Mouse (Mus musculus) T-helper 17 cell (primary cell): ENCODE measurements around the gene Cyp24a1.

Experiments used
- in situ Hi-C, 2 experiments: fragments of 300-600 bp; cut with MboI, MseI; formaldehyde crosslinking; loops; 1 replicate in 1 of 2; 2 replicates in 1 of 2; pipeline ENCODE4 v1.15.1; 2025; ENCODE audit warnings: high pct_unique_total_duplicates in 2 of 2

The Cyp24a1 gene

DNA sequence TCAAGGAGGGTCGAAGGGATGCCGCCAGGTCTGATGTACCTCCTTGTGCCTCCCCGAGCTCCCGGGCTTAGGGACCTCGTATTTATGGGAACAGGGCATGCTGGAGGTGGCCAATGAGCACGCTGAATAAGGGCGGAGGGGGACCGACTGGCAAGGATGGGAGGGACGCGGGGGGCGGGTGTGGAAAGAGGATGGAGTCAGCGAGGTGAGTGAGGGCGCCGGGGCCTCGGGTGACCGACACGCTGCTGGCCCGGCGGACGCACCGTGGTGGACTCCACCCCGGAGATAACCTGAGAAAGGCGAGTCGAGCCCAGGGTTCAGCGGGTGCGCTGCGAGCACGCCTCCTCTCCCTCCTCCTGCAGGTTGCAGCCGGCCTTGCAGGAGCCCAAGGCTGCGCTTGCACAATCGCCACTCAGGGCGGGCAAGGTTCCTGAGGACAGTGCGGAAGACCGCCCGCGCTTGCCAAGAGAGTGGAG is at the start of gene Cyp24a1:
Cyp24a1 (minus strand) TSS at position 55 of the 476 bp plus-strand sequence.
- in situ Hi-C loops: no loop called here

DNA sequence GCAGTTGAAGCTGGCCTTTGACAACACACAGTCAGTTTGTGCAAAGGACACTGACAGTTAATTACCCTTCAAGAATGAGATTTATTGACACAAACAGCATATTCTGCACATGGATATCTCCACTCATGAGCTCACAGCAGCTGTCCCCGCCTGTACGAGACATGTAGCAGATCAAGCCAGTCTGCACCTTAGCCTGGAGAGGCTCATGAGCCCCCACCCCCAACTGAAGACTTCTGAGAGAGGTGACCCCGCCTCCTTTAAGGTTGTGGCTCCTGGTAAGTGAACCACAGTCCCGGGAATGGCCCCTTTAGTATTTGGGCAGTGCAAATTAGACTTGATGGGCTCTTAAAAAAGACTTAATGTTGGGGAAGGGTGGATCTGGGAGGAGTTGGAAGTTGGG is 48.8 kb upstream of the Cyp24a1 start:
- in situ Hi-C loops: no loop called here

DNA sequence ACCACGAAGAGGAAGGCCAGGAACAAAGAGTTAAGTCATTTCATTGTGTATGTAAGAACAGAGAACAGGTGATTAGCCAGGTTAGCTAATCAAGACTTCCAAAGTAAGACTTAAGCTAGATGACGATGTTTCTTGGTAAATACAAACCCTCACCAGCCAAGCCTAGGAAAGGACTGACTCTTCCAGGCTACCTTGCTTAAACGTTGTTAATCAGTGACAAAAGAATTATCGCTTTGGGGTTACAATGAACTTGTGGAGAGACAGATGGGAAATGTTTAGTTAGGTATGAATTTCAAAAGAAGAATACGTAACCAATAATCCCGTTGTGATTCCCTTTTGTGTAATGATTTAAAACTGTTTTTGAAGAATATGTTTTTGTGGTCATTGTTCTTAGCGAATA is 48.0 kb upstream of the Cyp24a1 start:
- in situ Hi-C loops: no loop called here

DNA sequence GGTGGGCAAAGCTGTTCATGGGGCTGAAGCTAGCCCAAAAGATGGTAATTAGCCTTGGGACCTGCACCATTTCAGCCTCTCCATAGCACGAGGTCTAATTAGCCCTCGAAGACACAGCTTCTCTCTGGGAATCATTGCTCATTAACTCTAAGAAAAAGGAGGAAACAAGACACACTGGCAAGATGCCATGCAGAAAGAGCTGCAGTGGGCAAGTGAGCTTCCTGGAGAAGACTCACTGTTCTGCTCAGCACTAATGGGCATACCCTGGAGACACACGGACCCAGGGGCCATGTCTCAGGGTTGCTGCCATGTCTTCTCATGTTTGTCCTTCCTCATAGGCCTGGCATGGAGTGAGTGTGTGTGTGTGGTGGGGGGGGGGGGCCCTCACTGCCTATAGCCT is 47.2 kb upstream of the Cyp24a1 start:
- in situ Hi-C loops: no loop called here

DNA sequence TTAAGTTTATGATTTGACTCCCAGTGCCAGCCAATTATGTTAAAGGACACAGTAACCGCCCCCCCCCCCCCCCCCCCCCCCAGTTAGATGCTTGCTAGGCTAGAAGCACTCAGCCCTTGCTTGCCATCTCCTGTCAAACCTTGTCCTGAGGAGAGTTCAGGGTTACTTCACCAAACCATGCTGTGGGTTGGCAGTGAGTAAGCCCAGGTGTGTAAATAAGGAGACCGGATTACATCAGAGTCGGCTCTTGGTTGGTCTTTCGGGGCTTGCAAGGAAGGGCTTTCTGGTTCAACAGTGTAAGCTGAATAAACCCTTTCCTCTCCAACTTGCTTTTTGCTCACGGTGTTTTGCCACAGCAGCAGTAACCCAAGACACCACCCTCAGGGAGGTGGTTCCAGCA is 46.7 kb upstream of the Cyp24a1 start:
- in situ Hi-C loops: no loop called here

DNA sequence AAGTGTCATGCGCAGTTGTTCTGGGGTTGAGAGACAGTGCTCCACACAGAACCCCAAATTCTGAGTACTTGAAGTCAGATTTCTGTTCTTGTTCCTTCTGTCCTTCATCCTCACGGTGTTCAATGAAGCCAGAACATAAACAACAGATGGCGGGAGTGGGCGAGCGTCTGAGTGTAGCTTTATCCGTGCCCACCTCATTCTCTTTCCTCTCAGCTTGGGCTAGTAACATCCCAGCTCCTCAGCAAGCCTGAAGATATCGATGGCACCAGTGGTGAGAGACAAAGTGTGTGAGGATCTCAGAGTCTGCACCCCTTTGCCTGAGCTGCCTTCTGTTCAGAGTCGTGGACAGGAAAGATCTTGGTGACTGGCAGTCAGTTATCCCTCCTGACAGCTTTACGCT is 42.3 kb upstream of the Cyp24a1 start:
- in situ Hi-C loops: no loop called here

DNA sequence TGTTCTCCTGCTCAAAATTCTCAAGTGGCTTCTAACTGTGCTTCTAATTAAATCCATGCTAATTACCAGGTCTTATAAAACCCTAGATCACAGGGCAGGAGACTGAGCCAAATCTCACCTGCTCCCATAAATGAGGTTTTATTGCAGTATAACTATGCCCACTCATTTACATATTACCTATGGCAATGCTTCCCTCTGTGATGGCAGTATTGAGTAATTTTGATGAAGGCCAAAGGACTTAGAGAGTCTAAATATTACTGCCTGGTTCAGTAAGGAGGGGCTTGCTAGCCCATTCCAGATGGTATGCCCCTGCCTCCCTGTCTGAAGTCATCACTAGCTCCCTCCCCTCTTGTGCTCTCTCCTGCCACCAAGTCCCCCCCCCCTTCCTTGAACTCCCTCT is 38.9 kb upstream of the Cyp24a1 start:
- in situ Hi-C loops: no loop called here

DNA sequence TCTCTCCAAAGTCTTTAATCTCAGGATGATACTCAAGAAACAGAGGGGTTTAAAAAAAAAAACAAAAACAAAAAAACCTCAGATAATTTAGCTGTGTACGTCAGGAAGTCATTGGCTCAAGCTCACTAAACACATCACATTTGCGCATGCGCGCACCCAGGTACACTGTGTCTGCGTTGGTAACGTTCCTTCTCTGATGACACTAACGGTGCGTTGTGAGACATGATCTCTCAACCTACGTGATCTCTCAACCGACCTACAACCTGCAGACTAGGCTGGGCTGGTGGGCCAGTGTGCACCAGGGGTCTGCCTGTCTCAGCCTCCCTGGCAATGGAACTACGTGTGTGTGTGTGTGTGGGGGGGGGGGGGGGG is 37.8 kb upstream of the Cyp24a1 start:
- in situ Hi-C loops: no loop called here

DNA sequence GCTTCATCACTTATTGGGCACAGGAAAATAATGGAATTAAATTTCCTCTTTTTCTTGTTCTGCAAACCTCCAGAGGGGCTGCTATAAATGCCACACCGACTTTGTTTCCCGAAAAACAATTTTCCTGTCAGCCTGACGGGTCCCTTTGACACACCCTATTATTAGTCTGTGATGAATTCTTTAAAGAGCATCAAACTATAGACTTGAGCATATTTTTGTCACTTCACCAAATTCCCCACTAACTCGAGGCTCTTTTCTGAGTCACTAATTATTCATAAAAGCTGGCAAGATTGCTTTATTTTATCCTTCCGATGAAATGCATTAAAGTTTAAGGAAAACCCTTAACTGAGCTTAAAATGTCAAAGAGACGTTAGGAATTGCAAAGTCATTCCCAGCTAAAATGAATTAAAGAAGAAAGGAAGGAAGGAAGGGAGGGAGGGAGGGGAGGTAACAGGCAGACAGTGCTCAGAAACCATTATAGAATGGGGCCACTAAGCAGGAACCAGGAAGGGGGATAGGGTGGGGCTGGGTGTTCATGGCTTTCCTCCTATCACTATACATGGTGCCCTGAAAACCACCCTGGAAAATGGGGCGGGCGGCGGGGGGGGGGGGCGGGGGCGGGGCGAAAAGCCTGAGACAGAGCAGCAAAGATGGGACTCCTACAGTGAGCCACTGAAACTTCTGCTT is 37.3 kb upstream of the Cyp24a1 start:
- in situ Hi-C loops: no loop called here

DNA sequence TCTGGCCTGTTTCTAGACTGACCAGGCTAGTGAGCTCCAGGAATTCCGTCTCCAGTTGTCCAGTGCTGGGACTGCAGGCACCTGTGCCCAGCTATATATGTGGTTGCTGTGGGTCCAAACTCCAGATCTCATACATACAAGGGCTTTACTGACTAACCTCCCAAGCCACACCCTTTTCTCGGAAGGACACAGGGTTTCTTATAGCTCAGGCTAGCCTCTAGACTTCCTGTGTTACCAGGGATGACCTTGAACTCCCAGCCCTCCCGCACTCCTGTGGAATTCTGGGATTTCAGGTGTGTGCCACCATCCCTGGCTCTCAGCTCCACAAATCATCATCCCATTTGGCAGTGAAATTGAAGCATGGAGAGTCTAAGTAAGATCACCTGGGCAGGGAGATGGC is 33.3 kb upstream of the Cyp24a1 start:
- in situ Hi-C loops: no loop called here

DNA sequence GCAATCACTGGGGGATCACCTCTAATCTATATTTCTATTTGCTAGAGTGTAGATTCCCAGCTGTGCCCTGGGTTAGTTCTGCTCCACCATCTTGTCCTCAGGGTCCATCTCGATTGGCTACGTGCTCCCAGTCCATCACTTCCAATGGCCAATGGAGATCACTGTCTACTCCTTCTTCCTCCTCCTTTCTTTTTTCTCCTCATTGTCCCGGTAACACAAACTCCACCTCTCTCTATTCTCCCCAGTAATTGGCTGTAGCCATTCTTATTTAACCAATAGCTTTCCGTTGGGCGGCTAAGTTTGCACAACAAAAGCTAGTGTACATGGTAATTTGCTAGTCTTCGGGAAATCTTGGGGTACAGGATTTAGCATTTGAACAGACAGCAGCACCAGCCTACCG is 32.8 kb upstream of the Cyp24a1 start:
- in situ Hi-C loops: no loop called here

DNA sequence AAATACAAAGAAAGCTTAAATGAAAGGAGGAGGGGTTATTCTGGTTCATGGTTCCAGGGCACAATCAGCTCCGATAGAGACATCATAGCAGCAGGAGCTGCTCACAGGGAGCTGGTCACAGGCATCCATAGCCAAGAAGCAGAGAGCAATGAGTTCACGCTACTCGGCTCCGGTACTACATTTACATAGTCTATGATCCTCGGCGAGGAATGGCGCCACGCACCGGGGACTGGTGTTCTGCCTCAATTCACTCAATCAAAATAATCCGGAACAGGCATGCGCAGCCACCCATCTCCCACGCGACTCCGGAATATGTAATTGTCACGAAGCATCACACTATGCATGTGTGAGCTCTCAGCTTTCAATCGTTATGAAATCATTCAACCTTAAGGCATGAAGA is 31.1 kb upstream of the Cyp24a1 start:
- in situ Hi-C loops: no loop called here

DNA sequence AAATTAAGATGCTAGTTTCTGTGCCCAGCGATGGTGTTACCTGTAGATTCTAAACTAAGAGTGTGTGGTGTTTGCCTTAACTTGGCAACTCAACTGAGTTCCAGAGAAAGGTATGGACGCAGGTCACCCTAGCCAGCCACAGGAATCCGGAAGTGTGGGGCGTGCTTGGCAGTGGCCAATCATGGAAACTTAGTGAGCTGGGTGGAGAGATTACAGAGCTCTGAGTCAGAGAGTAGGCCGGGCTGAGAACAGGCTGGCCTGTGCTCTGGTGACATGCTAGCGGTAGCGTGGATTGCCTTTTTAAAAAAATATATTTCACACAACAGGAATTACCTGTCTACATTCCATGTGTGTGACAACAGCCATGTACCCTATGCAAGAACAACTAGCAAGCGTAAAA is 29.6 kb upstream of the Cyp24a1 start:
- in situ Hi-C loops: no loop called here

DNA sequence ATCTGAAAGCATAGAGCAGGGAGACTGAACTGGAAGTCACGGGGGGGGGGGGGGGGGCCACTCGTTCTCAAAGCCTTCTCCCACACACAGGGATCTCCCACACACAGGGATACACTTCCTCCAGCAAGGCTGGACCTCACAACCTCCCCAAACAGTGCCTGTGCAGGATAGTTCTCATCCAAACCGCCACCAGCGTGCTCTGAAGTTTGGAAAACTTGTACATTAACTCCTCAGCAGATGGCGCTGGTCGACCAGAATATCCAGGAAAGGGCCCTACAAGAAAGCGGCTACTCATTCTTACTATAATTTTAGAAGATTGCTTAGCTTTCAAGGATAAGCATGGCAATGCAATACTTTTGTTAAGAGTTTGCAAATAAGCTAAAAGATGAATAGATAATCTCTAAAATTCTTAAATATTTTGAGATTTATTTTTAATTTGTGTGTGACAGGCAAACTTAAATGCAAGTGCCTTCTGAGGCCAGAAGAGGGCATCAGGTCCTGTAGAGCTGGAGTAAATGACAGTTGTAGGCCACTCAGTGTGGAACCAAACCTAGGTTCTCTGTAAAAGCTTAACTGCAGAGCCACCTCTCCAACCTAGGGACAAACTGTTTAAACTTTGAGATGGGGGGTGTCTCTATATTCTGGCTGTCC is 23.5 kb upstream of the Cyp24a1 start:
- in situ Hi-C loops: loop anchor here (5.0 kb wide), 1 partner anchor 352 kb away; no protein-coding TSS in a partner anchor

DNA sequence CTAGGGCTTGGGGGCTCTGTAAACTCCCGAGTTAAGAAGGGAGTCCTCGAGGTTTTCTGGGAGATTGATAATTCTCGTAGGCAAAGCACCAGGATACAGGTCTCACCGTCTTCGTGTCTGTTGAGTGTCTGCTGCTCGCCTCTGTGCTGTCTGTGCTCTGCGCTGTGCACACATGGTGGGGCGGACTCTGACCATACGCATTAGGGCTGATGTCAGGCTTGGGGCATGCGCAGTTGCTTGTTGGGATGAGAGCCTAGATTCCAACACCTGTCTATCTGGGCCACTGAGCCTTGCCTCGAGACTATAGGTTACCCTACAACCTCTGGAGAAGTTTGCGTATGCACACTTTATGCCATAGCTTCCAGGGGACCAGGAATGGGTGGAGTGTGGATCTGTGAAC is 16.8 kb upstream of the Cyp24a1 start:
- in situ Hi-C loops: no loop called here

DNA sequence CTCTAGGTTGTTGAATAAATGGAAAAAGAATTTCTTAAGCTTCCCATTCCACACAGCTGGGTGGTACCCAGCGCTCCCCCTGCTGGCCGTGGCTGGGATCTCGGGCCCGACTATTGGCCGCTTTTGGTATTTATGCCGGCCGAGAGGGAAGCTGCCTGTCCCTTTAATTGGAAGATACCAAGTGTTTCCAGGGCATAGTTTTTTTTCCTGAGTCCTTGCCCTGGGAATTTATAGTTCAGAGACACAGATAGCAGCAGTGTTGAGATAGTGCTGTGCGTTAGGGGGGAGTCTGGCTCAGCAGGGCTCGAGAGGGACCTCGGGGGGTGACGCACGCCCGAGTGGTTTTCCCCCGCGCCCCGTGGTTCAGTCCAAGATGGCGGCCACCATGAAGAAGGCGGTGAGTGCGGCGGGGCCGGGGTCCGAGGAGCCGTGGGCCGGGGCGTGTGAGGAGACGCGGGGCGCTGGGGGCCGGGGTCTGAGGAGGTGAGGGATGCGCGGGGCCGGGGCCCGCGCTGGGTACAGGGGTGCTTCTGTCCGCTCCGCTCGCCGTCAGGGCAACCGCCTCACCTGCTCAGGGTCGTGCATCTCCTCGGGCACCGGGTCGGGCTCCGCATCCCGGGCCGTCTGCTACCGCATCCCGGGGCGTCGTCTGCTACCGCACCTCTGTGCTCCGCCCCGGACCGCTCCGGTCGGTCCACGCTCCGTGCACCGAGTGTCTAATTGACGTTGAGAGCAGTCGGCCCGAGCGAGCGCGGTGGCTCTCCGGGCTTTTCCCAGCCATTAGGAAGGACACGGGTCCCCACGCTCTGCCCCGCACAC is 14.3 kb upstream of the Cyp24a1 start:
- in situ Hi-C loops: no loop called here

DNA sequence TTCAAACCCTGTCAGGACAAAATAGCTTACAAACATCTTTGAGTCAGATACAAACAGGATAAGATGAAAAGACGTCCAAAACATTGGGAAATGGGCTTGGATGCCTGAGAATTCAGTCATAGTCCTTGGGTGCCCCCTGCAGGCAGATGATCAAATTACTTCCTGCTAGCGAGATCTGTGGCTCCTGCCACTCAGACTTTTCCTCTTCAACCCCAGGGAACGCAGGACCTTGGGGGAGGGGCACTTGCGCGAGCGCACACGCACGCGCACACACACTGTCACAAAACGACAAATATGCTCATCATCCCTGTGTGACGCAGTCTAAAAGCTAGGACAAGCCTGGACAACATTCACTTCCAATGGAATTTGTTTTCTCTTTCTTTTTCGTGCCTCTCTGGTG is 11.9 kb upstream of the Cyp24a1 start:
- in situ Hi-C loops: loop anchor here (5.0 to 10.0 kb wide), 4 partner anchors 37 to 1552 kb away; partner anchors contain the start of gene Zfp64 (in 1 of the 2)

DNA sequence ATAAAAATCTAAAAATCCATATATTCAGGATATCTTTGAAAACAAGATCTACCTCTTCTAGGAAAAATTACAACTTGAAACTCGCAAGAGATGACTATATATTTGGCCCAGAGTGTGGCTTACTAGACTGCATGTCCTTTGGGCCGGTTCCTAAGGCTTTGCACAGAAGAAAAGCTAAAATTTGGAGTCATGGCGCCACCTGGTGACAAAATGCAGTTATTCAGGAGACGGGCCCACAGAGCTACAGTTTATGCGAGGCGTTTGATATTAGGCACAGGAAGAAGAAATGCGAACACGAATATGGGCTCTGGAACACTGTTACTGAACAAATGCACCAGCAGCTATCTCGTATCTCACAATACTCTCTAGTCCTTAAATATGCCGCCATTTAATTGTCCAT is 10.8 kb upstream of the Cyp24a1 start:
- in situ Hi-C loops: loop anchor here (5.0 to 10.0 kb wide), 4 partner anchors 35 to 1550 kb away; partner anchors contain the start of gene Zfp64 (in 1 of the 2)

DNA sequence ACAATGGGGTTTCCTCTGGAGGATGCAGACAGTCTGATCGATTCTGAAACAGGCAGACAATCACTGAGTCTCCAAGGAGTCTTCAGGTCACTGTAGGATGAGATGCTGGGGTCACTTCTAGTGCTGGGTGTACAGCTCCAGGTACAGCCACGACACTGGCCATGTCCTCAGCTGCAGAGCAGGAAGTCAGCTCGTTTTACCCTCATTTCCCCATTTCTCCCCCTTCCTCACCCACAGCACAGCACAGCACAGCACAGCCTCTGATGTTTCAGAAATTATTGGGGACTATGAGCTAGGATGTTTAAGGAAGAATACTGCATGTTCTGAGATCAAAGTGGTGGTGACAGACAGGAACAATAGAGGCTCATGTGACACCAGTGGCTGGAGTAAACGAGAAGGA is 7.0 kb upstream of the Cyp24a1 start:
- in situ Hi-C loops: loop anchor here in 1 of 2 experiments (10.0 kb wide), 1 partner anchor 49 kb away; no protein-coding TSS in a partner anchor

DNA sequence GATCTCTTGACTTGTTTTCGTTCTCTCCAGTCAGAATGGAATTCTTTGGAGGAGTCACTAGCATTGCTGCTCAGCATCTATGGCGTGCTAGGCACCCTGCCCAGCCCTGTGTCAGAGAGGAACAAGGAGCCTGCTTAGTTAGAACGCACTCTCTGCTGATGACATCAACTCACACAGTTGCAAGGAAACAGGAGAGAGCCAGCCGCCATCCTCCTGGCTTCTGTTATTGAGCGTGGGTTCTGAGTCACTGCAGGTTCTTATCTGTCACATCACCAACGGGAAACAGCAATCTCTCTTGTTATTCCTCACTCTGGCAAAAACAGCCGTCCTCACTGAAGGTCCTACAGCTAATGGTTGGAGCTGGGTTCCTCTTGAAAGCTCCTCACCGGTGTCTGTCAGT is 6.4 kb upstream of the Cyp24a1 start:
- in situ Hi-C loops: loop anchor here in 1 of 2 experiments (10.0 kb wide), 1 partner anchor 49 kb away; no protein-coding TSS in a partner anchor

DNA sequence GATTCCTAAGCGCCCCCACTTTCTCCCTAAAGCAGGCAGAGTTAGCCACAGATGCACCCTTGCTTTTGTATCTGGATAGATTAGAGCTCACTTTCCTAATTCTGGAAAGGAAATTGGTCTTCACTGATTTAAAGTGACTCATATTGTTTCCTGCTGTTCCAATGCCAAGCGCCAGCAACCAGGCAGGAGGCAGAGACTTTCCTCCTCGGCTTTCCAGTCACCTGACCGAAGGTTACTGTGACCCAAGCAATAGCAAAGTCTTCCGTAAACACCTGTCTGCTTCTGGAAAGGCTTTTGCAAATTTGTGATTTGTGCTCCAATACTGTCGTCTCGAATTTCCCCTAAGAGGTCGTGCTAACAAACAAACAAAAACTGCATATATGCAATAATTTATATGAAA is 1.1 kb upstream of the Cyp24a1 start:
- in situ Hi-C loops: no loop called here
